Mouse (Mus musculus) embryonic facial prominence, embryonic 15.5 days (tissue): ENCODE data around the gene Clpx. TPM values are rescaled to one million over a fixed set of nuclear protein-coding genes. Genes with fewer than 3 reads are reported as not detected.

ENCODE experiments used
- ATAC-seq: fragments of 200-750 bp; cut with Nextera tagmentation; 2 replicates; pipeline ENCODE4 v1.8.0; 2017; ENCODE audit warnings: low read depth, moderate TSS enrichment; ENCODE audit not compliant: insufficient number of reproducible peaks, low FRiP score, low TSS enrichment
- H3K27ac ChIP-seq: fragments of 300-500 bp; sonication (generic); replicated peaks from 2 replicates; pipeline ENCODE4 v1.5.1; 2015; ENCODE audit warnings: mild to moderate bottlenecking, inconsistent platforms
- H3K27me3 ChIP-seq: fragments of 300-500 bp; sonication (generic); 2 replicates; pipeline ENCODE4 v1.6.1; 2015; ENCODE audit warnings: inconsistent platforms
- H3K36me3 ChIP-seq: fragments of 300-500 bp; sonication (generic); 2 replicates; pipeline ENCODE4 v1.6.1; 2015; ENCODE audit warnings: mild to moderate bottlenecking, inconsistent platforms
- H3K4me1 ChIP-seq: fragments of 300-500 bp; sonication (generic); 2 replicates; pipeline ENCODE4 v1.6.1; 2015; ENCODE audit warnings: inconsistent platforms
- H3K4me2 ChIP-seq: fragments of 300-500 bp; sonication (generic); replicated peaks from 2 replicates; pipeline ENCODE4 v1.6.1; 2015; ENCODE audit warnings: mild to moderate bottlenecking, inconsistent platforms
- H3K4me3 ChIP-seq: fragments of 300-500 bp; sonication (generic); replicated peaks from 2 replicates; pipeline ENCODE4 v1.5.1; 2015; ENCODE audit warnings: mild to moderate bottlenecking, inconsistent platforms
- H3K9ac ChIP-seq: fragments of 300-500 bp; sonication (generic); 2 replicates; pipeline ENCODE4 v1.6.1; 2015; ENCODE audit warnings: inconsistent platforms
- H3K9me3 ChIP-seq: fragments of 300-500 bp; sonication (generic); replicated peaks from 2 replicates; pipeline ENCODE4 v1.6.1; 2016; ENCODE audit warnings: inconsistent platforms
- WGBS: fragments of 180-500 bp; shearing (Covaris S2); methylation state at CpG from one replicate; pipeline ENCODE4 v1.1.7; 2015; 5-methylcytosine and 5-hydroxymethylcytosine counted together
- polyA plus RNA-seq: library from polyadenylated mRNA; unstranded; fragments of >200 nt; fragmentation: Nextera tagmentation; extraction: Ambion mirVana; gene quantifications from 2 replicates; pipeline ENCODE4 v1.2.1, GENCODE M21; 2015

Clpx gene
- polyA plus RNA-seq, 1 experiment from 2014 or later: 57.6 TPM

GRCm38 (mm10) chr9:65293580-65293972 is 484 bp upstream of the Clpx start:
- Histone ChIP-seq H3K4me3 (peak overlapping the region; percentile 98), H3K27me3 (no peaks in the 10 kb centered on the region), H3K9ac (peak overlapping the region; percentile 60), H3K36me3 (peaks cover 11% of the 10 kb centered on the region; the same call in 1 of the 2 replicates), H3K27ac (peak overlapping the region; percentile 95), H3K9me3 (no peaks in the 10 kb centered on the region), H3K4me1 (peaks cover 16% of the 10 kb centered on the region), H3K4me2 (peak overlapping the region; percentile 74)
- no peak for ATAC-seq
- under 1% methylated on average over 9 of the region's 9 CpGs for WGBS

- Histone ChIP-seq H3K27ac (peak overlapping the region; percentile 95), H3K4me1 (peaks cover 16% of the 10 kb centered on the region), H3K27me3 (no peaks in the 10 kb centered on the region), H3K9ac (peak overlapping the region; percentile 98), H3K9me3 (no peaks in the 10 kb centered on the region), H3K4me2 (peak overlapping the region; percentile 74), H3K36me3 (peaks cover 15% of the 10 kb centered on the region; the same call in 1 of the 2 replicates), H3K4me3 (peak overlapping the region; percentile 98)
- no peak for ATAC-seq
- 2% methylated on average over 28 of the region's 28 CpGs for WGBS
Observed at GRCm38 (mm10) chr9:65294716-65295378, 787 bp downstream of the Clpx start.

GRCm38 (mm10) chr9:65297056-65297455 is 3.0 kb downstream of the Clpx start:
- Histone ChIP-seq H3K4me2 (no peak overlapping the region), H3K27me3 (no peaks in the 10 kb centered on the region), H3K9ac (no peak overlapping the region), H3K36me3 (peaks cover 28% of the 10 kb centered on the region), H3K4me3 (no peak overlapping the region), H3K4me1 (peaks cover 16% of the 10 kb centered on the region), H3K9me3 (no peaks in the 10 kb centered on the region), H3K27ac (no peak overlapping the region)
- no peak for ATAC-seq
- WGBS: 99% methylated on average over 2 of the region's 2 CpGs

- Histone ChIP-seq H3K4me1 (peaks cover 9% of the 10 kb centered on the region), H3K9me3 (no peaks in the 10 kb centered on the region), H3K4me2 (no peak overlapping the region), H3K27ac (no peak overlapping the region), H3K9ac (no peak overlapping the region), H3K27me3 (no peaks in the 10 kb centered on the region), H3K4me3 (no peak overlapping the region), H3K36me3 (peaks cover 45% of the 10 kb centered on the region)
- no peak for ATAC-seq
- 73% methylated on average over 3 of the region's 3 CpGs for WGBS
Observed at GRCm38 (mm10) chr9:65298761-65299160, 4.7 kb downstream of the Clpx start.

- ATAC-seq: no peak
- Histone ChIP-seq H3K4me1 (peaks cover 9% of the 10 kb centered on the region), H3K9me3 (no peaks in the 10 kb centered on the region), H3K4me2 (no peak overlapping the region), H3K36me3 (peaks cover 48% of the 10 kb centered on the region), H3K27me3 (no peaks in the 10 kb centered on the region), H3K9ac (no peak overlapping the region), H3K4me3 (no peak overlapping the region), H3K27ac (no peak overlapping the region)
- WGBS: 94% methylated on average over 7 of the region's 7 CpGs
Observed at GRCm38 (mm10) chr9:65299650-65300049, 5.6 kb downstream of the Clpx start.

GRCm38 (mm10) chr9:65302327-65302983 is 8.4 kb downstream of the Clpx start:
- no peaks in the 10 kb centered on the region for H3K4me1 ChIP-seq
- H3K4me2 ChIP-seq: no peak overlapping the region
- no peak overlapping the region for H3K4me3 ChIP-seq
- no peaks in the 10 kb centered on the region for H3K27me3 ChIP-seq
- H3K27ac ChIP-seq: no peak overlapping the region
- H3K36me3 ChIP-seq: peaks cover 61% of the 10 kb centered on the region
- WGBS: 90% methylated on average over 4 of the region's 4 CpGs
- no peaks in the 10 kb centered on the region for H3K9me3 ChIP-seq
- no peak for ATAC-seq
- H3K9ac ChIP-seq: no peak overlapping the region

GRCm38 (mm10) chr9:65303586-65303985 is 9.5 kb downstream of the Clpx start:
- Histone ChIP-seq H3K4me2 (no peak overlapping the region), H3K27me3 (no peaks in the 10 kb centered on the region), H3K36me3 (peaks cover 67% of the 10 kb centered on the region), H3K4me1 (no peaks in the 10 kb centered on the region), H3K9me3 (no peaks in the 10 kb centered on the region), H3K9ac (no peak overlapping the region), H3K27ac (no peak overlapping the region), H3K4me3 (no peak overlapping the region)
- no peak for ATAC-seq
- 92% methylated on average over 4 of the region's 4 CpGs for WGBS

- Histone ChIP-seq H3K9me3 (no peaks in the 10 kb centered on the region), H3K27me3 (no peaks in the 10 kb centered on the region), H3K36me3 (peaks cover 71% of the 10 kb centered on the region), H3K27ac (no peak overlapping the region), H3K4me1 (no peaks in the 10 kb centered on the region), H3K4me2 (no peak overlapping the region), H3K9ac (no peak overlapping the region), H3K4me3 (no peak overlapping the region)
- no peak for ATAC-seq
- whole genome bisulfite sequencing: 77% methylated on average over 4 of the region's 4 CpGs
Observed at GRCm38 (mm10) chr9:65304300-65304699, 10.2 kb downstream of the Clpx start.

- Histone ChIP-seq H3K27ac (no peak overlapping the region), H3K4me2 (no peak overlapping the region), H3K9ac (no peak overlapping the region), H3K9me3 (no peaks in the 10 kb centered on the region), H3K4me3 (no peak overlapping the region), H3K36me3 (peaks cover 68% of the 10 kb centered on the region), H3K27me3 (no peaks in the 10 kb centered on the region), H3K4me1 (no peaks in the 10 kb centered on the region)
- no peak; the same call in 1 of the 2 replicates for ATAC-seq
- 94% methylated on average over 2 of the region's 2 CpGs for WGBS
Observed at GRCm38 (mm10) chr9:65306672-65307071, 12.6 kb downstream of the Clpx start.

- Histone ChIP-seq H3K27me3 (no peaks in the 10 kb centered on the region), H3K9ac (no peak overlapping the region), H3K4me3 (no peak overlapping the region), H3K9me3 (no peaks in the 10 kb centered on the region), H3K36me3 (peaks cover 69% of the 10 kb centered on the region), H3K4me2 (no peak overlapping the region), H3K4me1 (no peaks in the 10 kb centered on the region), H3K27ac (no peak overlapping the region)
- 80% methylated on average over 1 of the region's 1 CpGs for WGBS
- ATAC-seq: no peak
Observed at GRCm38 (mm10) chr9:65308011-65308410, 14.0 kb downstream of the Clpx start.

- Histone ChIP-seq H3K27me3 (no peaks in the 10 kb centered on the region), H3K9me3 (no peaks in the 10 kb centered on the region), H3K4me2 (no peak overlapping the region), H3K4me1 (no peaks in the 10 kb centered on the region), H3K27ac (no peak overlapping the region), H3K4me3 (no peak overlapping the region), H3K36me3 (peaks cover 61% of the 10 kb centered on the region), H3K9ac (no peak overlapping the region; the same call in 1 of the 2 replicates)
- peak; percentile 19; the same call in 1 of the 2 replicates for ATAC-seq
- WGBS: 97% methylated on average over 4 of the region's 4 CpGs
Observed at GRCm38 (mm10) chr9:65312669-65313357, 18.8 kb downstream of the Clpx start.
